Mouse (Mus musculus) hindbrain, embryonic 11.5 days (tissue): ENCODE results near the gene Arg1. TPM values are rescaled to one million over a fixed set of nuclear protein-coding genes. Genes with fewer than 3 reads are reported as not detected.

ENCODE experiments used
- ATAC-seq: fragments of 200-750 bp; cut with Nextera tagmentation; 2 replicates; pipeline ENCODE4 v1.8.0; 2017; ENCODE audit warnings: mild to moderate bottlenecking, moderate TSS enrichment, moderate library complexity; ENCODE audit not compliant: low FRiP score
- DNase-seq: peaks from one replicate; pipeline ENCODE4 v3.0.0-alpha.2; 2015; ENCODE audit warnings: low spot score
- H3K27ac ChIP-seq: fragments of 300-500 bp; sonication (generic); 2 replicates; pipeline ENCODE4 v1.5.1; 2014; ENCODE audit warnings: mild to moderate bottlenecking, low read depth, low read length
- H3K27me3 ChIP-seq: fragments of 300-500 bp; sonication (generic); 2 replicates; pipeline ENCODE4 v1.6.1; 2014; ENCODE audit warnings: mild to moderate bottlenecking, low read length, moderate library complexity, mixed read lengths; ENCODE audit not compliant: control insufficient read depth, insufficient read depth
- H3K36me3 ChIP-seq: fragments of 300-500 bp; sonication (generic); 2 replicates; pipeline ENCODE4 v1.6.1; 2014; ENCODE audit warnings: mild to moderate bottlenecking, low read length, moderate library complexity, mixed read lengths; ENCODE audit not compliant: control insufficient read depth, insufficient read depth
- H3K4me1 ChIP-seq: fragments of 300-500 bp; sonication (generic); replicated peaks from 2 replicates; pipeline ENCODE4 v1.6.1; 2014; ENCODE audit warnings: low read length, mixed read lengths; ENCODE audit not compliant: control insufficient read depth, insufficient read depth
- H3K4me2 ChIP-seq: fragments of 300-500 bp; sonication (generic); replicated peaks from 2 replicates; pipeline ENCODE4 v1.6.1; 2014; ENCODE audit warnings: mild to moderate bottlenecking, low read depth, low read length
- H3K4me3 ChIP-seq: fragments of 300-500 bp; sonication (generic); 2 replicates; pipeline ENCODE4 v1.5.1; 2014; ENCODE audit warnings: low read depth, low read length
- H3K9ac ChIP-seq: fragments of 300-500 bp; sonication (generic); 2 replicates; pipeline ENCODE4 v1.6.1; 2014; ENCODE audit warnings: low read depth, low read length
- H3K9me3 ChIP-seq: fragments of 300-500 bp; sonication (generic); 2 replicates; pipeline ENCODE4 v1.6.1; 2016; ENCODE audit warnings: low read length; ENCODE audit not compliant: control insufficient read depth
- WGBS: fragments of 180-500 bp; shearing (Covaris S2); extraction: QIAGEN DNeasy Blood & Tissue Kit; methylation state at CpG from one replicate; pipeline ENCODE4 v1.1.7; 2014; 5-methylcytosine and 5-hydroxymethylcytosine counted together
- polyA plus RNA-seq: library from polyadenylated mRNA; unstranded; fragments of >200 nt; fragmentation: Nextera tagmentation; extraction: Ambion mirVana; gene quantifications from 2 replicates; pipeline ENCODE4 v1.2.1, GENCODE M21; 2014

Gene Arg1
- polyA plus RNA-seq, 1 experiment from 2014 or later = 8.9 TPM

GRCm38 (mm10) chr10:24958280-24959042 is 31.2 kb upstream of the Arg1 start:
- Histone ChIP-seq H3K27ac (no peak overlapping the region), H3K27me3 (no peaks in the 10 kb centered on the region), H3K9ac (no peak overlapping the region), H3K4me2 (no peak overlapping the region), H3K9me3 (no peaks in the 10 kb centered on the region), H3K4me3 (no peak overlapping the region), H3K4me1 (no peaks in the 10 kb centered on the region), H3K36me3 (no peaks in the 10 kb centered on the region)
- DNase-seq = no peak
- 72% methylated on average over 15 of the region's 15 CpGs for WGBS
- no peak for ATAC-seq

DNA sequence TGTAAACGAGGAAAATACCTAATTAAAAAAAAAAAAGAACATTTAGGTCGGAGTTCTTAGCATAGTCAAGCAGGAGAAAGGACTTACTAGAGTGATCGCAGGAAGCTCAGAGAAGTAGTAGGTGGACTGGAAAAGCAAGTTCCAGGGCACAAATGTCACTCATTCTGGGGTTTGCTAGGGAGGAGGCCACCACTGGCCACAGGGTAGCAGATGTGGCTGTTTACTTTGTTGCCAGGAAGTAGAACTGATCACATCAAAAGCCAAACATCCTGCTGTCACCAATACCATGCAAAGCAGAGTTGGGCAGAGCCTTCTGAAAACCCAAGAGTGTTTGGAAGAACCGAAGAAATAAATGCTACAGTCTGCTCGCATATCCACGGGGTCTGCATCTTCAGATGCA is 26.6 kb upstream of the Arg1 start:
- Histone ChIP-seq H3K9ac (no peak overlapping the region), H3K27me3 (no peaks in the 10 kb centered on the region), H3K36me3 (no peaks in the 10 kb centered on the region), H3K4me3 (no peak overlapping the region), H3K9me3 (no peaks in the 10 kb centered on the region), H3K27ac (no peak overlapping the region), H3K4me1 (no peaks in the 10 kb centered on the region), H3K4me2 (no peak overlapping the region)
- WGBS = 79% methylated on average over 6 of the region's 6 CpGs
- DNase-seq (no peak), ATAC-seq (no peak)

- WGBS = 89% methylated on average over 7 of the region's 7 CpGs
- H3K9ac ChIP-seq = no peak overlapping the region
- no peaks in the 10 kb centered on the region for H3K36me3 ChIP-seq
- ATAC-seq (no peak), DNase-seq (no peak)
- H3K4me3 ChIP-seq = no peak overlapping the region
- no peaks in the 10 kb centered on the region for H3K27me3 ChIP-seq
- H3K4me2 ChIP-seq = no peak overlapping the region
- H3K9me3 ChIP-seq = no peaks in the 10 kb centered on the region
- no peaks in the 10 kb centered on the region for H3K4me1 ChIP-seq
- H3K27ac ChIP-seq = no peak overlapping the region
Measured at GRCm38 (mm10) chr10:24952549-24952948, 25.3 kb upstream of the Arg1 start.

- ATAC-seq = no peak
- H3K9me3 ChIP-seq = no peaks in the 10 kb centered on the region
Measured at GRCm38 (mm10) chr10:24951575-24951974, 24.3 kb upstream of the Arg1 start.

GRCm38 (mm10) chr10:24950223-24950622 is 22.9 kb upstream of the Arg1 start:
- Histone ChIP-seq H3K9me3 (no peaks in the 10 kb centered on the region), H3K4me1 (no peaks in the 10 kb centered on the region), H3K4me3 (no peak overlapping the region), H3K4me2 (no peak overlapping the region), H3K9ac (no peak overlapping the region), H3K27me3 (no peaks in the 10 kb centered on the region), H3K36me3 (no peaks in the 10 kb centered on the region), H3K27ac (no peak overlapping the region)
- ATAC-seq (no peak), DNase-seq (no peak)
- WGBS = 89% methylated on average over 4 of the region's 4 CpGs

More at GRCm38 (mm10) chr10:24951575-24951974, 24.3 kb upstream of the Arg1 start:
- Histone ChIP-seq H3K36me3 (no peaks in the 10 kb centered on the region), H3K9ac (no peak overlapping the region), H3K4me3 (no peak overlapping the region), H3K4me2 (no peak overlapping the region), H3K27me3 (no peaks in the 10 kb centered on the region), H3K4me1 (no peaks in the 10 kb centered on the region), H3K27ac (no peak overlapping the region)
- DNase-seq = no peak
- 91% methylated on average over 8 of the region's 8 CpGs for WGBS

- H3K4me1 ChIP-seq = no peaks in the 10 kb centered on the region
- no peak overlapping the region for H3K27ac ChIP-seq
- DNase-seq (no peak), ATAC-seq (no peak)
- 74% methylated on average over 8 of the region's 8 CpGs for WGBS
- H3K4me2 ChIP-seq = no peak overlapping the region
- no peaks in the 10 kb centered on the region for H3K36me3 ChIP-seq
- H3K9me3 ChIP-seq = no peaks in the 10 kb centered on the region
- H3K27me3 ChIP-seq = no peaks in the 10 kb centered on the region
- no peak overlapping the region for H3K4me3 ChIP-seq
- no peak overlapping the region for H3K9ac ChIP-seq
Measured at GRCm38 (mm10) chr10:24948278-24948677, 21.0 kb upstream of the Arg1 start.

- H3K27me3 ChIP-seq = no peaks in the 10 kb centered on the region
- no peak overlapping the region for H3K9ac ChIP-seq
- no peaks in the 10 kb centered on the region for H3K9me3 ChIP-seq
- H3K4me2 ChIP-seq = no peak overlapping the region
- ATAC-seq (no peak), DNase-seq (no peak)
- no peaks in the 10 kb centered on the region for H3K36me3 ChIP-seq
- no peak overlapping the region for H3K27ac ChIP-seq
- H3K4me3 ChIP-seq = no peak overlapping the region
- WGBS = 84% methylated on average over 3 of the region's 3 CpGs
- H3K4me1 ChIP-seq = no peaks in the 10 kb centered on the region
Measured at GRCm38 (mm10) chr10:24947871-24948270, 20.6 kb upstream of the Arg1 start.

DNA sequence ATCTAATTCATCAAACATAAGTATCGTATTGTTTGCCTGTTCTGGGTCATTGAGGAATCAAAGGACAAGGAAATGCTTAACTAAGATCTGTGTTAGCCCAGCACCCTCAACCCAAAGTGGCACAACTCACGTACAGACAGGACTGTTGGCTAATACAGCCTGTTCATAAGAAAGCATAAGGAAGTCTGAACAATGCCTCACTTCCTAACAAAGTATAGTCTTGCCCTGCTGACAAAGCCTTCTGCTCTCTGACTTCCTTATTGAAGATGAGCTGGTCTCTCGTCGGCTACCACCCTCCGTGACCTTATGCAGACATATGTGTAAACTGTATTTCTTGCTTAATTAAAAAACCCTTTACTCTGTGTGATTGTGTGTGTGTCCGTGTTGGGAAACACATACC is 2.9 kb upstream of the Arg1 start:
- Histone ChIP-seq H3K4me2 (no peak overlapping the region), H3K9ac (no peak overlapping the region), H3K4me3 (no peak overlapping the region), H3K4me1 (no peaks in the 10 kb centered on the region), H3K27ac (no peak overlapping the region), H3K27me3 (no peaks in the 10 kb centered on the region), H3K9me3 (no peaks in the 10 kb centered on the region), H3K36me3 (no peaks in the 10 kb centered on the region)
- WGBS = 85% methylated on average over 6 of the region's 6 CpGs
- ATAC-seq (no peak), DNase-seq (no peak)

DNA sequence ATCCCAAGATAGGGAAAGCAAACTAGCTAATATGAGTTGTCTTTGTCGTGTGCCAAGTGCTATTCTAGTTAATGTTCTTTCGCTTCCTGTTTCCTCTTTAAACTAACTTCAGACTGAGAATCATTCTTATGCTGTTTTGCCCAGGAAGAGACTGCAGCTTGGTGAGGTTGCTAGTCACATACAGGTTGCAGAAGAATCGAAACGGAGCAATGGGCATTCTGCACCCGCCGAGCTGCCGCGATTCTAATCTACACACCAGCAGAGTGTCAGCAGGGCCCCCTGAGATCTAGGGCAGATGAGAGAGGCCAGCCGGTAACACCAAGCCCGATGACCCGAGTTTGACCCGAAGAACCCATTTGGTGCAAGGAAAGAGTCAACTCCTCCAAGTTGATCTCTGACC is 788 bp upstream of the Arg1 start:
- H3K4me2 ChIP-seq = no peak overlapping the region

More for the DNA sequence above, 788 bp upstream of the Arg1 start:
- no peaks in the 10 kb centered on the region for H3K36me3 ChIP-seq
- ATAC-seq (0 out of 2 replicates have a peak, but pooled peaks have one; percentile 13), DNase-seq (peak; percentile 15)
- no peaks in the 10 kb centered on the region for H3K4me1 ChIP-seq
- no peaks in the 10 kb centered on the region for H3K9me3 ChIP-seq
- no peaks in the 10 kb centered on the region for H3K27me3 ChIP-seq
- no peak overlapping the region for H3K4me3 ChIP-seq
- 35% methylated on average over 12 of the region's 12 CpGs for WGBS
- no peak overlapping the region for H3K9ac ChIP-seq
- no peak overlapping the region for H3K27ac ChIP-seq
